Mouse (Mus musculus): ENCODE measurements around the gene Ank.
A peak's percentile ranks its signal among the peaks of the same experiment; 100 is the strongest.

The Ank gene

GRCm38 (mm10) chr15:27577915-27578780, 111.7 kb downstream of the Ank start:
- DNase-seq, result no peak

GRCm38 (mm10) chr15:27578918-27579317, 112.4 kb downstream of the Ank start:
- DNase-seq, result no peak

DNA sequence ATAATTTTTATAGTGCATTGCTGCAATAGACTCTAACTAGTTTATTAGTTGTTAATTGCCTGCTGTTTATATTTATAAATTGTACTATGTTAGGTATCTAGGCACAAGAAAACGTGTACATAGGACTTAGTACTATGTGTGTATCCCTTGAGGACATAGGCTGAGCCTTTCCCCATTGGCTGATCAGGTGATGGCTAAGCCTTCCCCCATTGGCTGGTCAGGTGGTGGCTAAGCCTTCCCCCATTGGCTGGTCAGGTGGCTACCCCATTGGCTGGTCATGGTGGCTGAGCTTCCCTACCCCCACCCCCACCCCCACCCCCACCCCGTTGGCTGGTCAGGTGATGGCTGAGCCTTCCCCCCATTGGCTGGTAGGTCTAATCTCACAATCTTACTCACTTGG, 113.4 kb downstream of the Ank start:
- DNase-seq, result no peak

GRCm38 (mm10) chr15:27580771-27581170, 114.3 kb downstream of the Ank start:
- DNase-seq, result no peak

GRCm38 (mm10) chr15:27581640-27582039, 115.2 kb downstream of the Ank start:
- no peak for DNase-seq

- DNase-seq, result peak in 1 of 2 experiments; percentile 55
Observed at GRCm38 (mm10) chr15:27582428-27582827, 116.0 kb downstream of the Ank start.

DNA sequence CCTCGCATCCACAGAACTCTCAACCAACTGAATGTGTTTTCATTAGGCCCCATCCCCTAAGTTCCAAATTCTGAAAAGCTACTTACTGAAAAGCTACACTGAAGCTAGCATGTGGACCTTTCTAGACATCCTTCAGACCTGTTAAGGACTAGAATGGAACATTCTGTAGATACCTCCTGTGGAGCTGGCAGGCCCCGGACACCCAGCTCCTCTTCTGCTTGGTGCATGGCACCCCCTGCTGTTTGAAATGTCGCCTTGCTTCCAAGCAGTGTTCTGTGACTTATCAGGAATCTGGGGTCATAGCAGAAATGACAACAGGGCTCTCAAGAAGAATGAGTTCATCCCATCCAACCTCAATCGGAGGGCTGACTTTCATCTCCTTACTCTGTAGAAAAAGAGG, 116.6 kb downstream of the Ank start:
- DNase-seq, result peak; percentile 48 to 68

DNA sequence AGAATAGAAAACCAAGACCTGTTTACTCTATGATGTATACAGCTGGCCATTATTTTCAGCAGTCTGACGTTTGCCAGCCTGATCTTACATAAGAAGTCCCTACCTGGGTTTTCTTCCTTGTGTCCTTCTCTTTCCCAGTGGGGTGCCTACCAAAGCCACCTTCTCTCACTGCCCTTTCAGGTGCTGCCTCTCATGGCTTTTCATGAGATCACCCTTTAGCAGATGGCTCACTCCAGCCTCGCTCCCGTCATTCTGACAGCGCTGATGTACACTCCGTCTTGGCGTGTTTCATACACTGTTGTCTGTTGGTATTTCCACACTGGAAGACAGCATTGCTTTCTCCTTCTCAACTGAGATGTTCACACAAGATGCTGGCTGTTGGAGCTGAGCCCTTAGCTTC, 117.1 kb downstream of the Ank start:
- DNase-seq, result no peak

DNA sequence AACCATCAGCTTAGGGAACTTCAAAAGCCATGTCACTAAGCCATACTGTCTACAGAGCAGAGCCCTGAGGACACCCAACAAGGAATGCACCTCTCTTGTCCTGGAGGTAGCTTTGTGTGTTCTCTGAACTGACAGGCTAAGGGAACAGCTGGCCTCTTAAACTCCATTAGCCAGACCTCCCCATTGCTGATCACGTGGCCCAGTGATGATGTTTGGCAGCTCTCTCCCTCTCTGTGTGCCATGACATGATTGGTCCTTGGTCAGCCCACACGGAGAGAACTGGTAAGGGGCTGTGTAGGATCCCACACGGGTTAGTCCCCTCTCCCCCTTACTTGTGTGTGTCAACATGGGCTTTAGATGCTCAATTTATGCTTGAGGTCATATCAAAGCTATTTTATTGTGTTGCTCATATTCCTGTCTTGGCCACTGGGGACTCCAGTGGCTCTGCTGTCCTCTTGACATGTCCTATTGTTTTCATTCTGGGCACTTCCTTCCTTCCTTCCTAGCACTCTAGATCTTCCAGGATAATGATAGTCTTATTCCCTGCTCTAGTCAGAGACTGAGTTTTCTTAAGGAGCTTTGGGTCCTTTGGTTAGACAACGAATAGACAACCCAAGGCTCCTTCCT, 119.1 kb downstream of the Ank start:
- DNase-seq, result no peak

GRCm38 (mm10) chr15:27586093-27586480, 119.6 kb downstream of the Ank start:
- DNase-seq, result no peak

GRCm38 (mm10) chr15:27588087-27588826, 121.8 kb downstream of the Ank start:
- peak in 1 of 2 experiments; percentile 45 for DNase-seq

GRCm38 (mm10) chr15:27590812-27591211, 124.3 kb downstream of the Ank start:
- no peak for DNase-seq

GRCm38 (mm10) chr15:27592620-27593320, 126.3 kb downstream of the Ank start:
- DNase-seq, result no peak

DNA sequence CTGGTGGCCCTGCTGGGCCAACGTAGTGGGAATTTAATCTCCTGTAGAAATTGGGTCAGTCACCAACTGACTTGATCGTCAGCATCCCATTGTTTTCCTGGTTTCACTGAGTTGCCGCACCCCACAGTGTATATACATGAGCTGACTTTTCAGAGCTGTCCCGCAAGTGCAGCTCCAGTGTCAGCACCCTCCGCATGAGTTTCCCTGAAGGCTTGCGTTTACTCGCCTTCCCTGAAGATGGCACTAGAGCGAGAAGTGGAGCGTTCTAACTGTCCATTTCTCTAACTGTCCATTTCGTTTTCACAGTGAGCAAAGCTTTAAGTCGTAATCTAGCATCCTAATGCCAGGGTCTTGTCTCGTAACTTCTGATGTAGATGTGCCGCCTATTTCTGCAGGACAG, 127.2 kb downstream of the Ank start:
- peak; percentile 59 to 71 for DNase-seq

GRCm38 (mm10) chr15:27594973-27595372, 128.5 kb downstream of the Ank start:
- no peak for DNase-seq

DNA sequence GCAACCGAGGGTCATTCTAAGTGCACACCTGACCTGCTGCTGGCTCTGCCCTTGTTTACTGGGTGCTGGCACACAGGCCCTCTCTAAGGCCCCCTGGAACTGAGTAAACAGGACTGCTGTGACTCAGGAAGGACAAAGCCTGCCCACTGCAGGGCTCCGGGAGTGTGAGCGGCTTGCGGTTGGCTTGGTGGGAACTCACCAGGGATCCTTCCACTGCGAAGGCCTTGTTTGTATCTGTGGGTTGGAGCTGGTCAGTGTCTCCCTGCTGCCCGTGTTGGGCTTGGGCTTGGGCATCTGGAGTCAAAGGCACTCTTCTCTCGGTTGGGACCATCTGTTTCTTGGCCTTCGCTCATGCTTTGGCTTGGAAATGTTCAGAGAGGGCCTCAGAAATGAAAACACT, 129.1 kb downstream of the Ank start:
- DNase-seq, result peak; percentile 54 to 56

DNA sequence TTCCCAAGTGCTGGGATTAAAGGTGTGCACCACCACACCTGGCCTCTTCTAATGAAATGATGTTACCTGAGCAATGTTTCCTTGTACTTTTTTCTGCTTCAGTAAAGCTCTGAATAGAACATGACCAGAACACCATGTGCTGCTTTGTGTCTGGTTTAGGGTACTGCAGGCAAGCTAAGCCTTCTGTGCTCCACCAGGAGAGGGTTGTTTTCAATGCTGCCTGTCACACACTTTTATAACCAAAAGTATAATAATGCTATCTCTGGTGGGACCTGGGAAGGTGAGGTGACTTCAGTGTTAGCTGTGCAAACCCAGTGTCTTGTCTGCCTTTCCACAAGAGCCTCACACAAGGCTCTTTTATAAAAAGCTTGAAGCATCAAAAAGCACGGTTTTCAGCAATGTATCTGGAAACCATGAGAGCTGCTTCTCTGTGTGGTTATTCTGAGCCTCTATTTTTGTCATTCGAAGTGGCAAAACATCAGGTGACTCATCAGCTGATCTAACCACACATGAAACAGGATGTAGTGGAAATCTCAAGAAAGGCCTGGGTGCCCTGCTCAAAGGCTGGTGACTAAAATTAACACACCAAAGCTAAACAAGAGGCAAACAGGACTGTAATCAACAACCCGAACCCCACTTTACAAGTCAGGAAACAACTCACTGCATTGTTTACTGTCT, 130.1 kb downstream of the Ank start:
- no peak for DNase-seq

GRCm38 (mm10) chr15:27597516-27597915, 131.0 kb downstream of the Ank start:
- no peak for DNase-seq

DNA sequence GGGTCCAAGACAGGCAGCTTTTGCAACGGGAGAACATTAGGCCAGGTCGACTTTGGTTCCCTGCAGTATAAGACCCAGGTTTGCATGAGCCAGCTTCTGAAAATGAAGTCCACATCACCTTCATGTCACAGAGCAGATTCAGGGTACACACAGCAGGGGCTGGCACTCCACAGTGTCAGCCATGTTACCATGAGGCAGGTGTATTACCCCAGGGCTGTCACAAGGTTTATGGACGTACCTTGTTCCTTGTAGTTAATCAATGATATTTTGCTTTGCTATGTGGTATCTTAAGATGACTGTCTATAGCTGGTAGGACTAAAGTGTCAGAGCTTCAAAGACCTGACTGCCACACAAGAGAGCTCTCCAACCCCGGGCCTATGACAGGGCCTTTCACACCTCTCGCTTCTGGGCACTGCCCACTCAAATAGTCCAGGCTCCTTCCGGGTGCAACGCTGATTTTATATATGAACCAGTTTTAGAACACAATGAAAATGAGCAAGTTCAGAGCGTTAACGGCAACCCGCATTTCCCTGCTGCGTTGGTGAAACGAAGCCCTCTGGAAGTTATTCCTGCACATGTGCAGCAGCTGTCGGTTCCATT, 132.4 kb downstream of the Ank start:
- no peak for DNase-seq

DNA sequence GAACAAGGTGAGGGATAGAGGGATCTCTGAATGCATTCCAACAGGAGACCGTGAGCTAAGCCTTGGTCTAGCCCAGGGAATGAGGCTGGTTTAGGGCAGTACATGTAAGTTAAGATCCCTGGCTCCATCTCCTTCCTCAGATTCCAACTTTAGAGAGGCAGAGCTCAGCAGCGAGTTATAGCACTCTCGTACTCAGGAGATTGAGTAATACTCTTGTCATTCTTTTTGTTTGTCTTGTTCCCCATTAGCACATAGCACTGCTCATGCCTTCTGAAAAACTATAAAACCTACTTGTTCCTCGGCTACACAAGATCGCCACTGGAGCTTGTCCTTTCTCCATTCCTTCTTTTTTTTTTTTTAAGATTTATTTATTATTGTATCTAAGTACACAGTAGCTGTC, 134.0 kb downstream of the Ank start:
- no peak for DNase-seq

DNA sequence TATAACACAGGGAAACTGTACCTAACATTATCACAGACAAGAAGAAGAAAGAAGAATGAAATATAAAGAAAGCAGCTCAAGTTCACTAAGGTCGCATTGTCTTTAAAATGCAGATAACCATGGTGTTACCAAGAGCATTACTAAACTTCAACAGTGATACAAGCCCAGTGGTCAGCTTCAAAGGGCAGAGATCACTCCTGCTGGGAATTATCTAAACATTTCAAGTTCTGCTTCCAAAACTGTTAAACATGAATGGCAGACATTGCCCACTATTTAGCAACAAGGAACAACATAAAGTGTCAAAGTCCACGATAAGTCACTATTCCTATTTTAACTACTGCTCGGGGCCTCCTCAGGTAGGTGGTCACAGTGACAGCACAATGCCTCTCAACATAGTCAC, 138.1 kb downstream of the Ank start:
- no peak for DNase-seq

DNA sequence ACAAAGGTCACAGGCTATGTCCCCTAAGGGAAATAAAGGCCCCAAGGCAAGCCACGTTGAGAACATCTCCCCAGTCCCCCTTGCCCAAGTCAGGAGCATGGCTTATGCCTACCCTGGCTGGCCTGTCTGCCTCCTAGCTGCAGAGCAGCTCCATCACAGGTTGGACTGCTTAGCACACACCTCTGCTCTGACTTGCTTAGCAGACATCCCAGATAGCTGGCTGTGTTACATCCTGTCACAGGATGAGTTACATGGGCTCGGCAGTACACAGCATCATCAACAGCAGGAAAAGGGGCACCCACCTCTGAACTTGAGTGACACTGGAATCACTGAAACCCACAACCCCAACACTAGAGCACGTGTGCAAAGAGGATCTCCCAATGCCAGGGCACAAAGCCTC, 138.8 kb downstream of the Ank start:
- no peak for DNase-seq

Data from cerebellum, postnatal 25 days (tissue).